Mouse (Mus musculus): Measurements from ENCODE around the gene Pla2g5.

Gene Pla2g5

GRCm38 (mm10) chr4:138796513-138797216 is 66.6 kb downstream of the Pla2g5 start:
- in situ Hi-C loops (cut with MboI, MseI) = no loop called here

GRCm38 (mm10) chr4:138794344-138794743 is 68.9 kb downstream of the Pla2g5 start:
- in situ Hi-C loops (cut with MboI, MseI) = no loop called here

- in situ Hi-C loops (cut with MboI, MseI) = no loop called here
Measured at GRCm38 (mm10) chr4:138793276-138793675, 70.0 kb downstream of the Pla2g5 start.

GRCm38 (mm10) chr4:138792599-138792998 is 70.7 kb downstream of the Pla2g5 start:
- in situ Hi-C loops (cut with MboI, MseI) = no loop called here

GRCm38 (mm10) chr4:138791452-138791851 is 71.8 kb downstream of the Pla2g5 start:
- in situ Hi-C loops (cut with MboI, MseI) = no loop called here

GRCm38 (mm10) chr4:138788381-138788780 is 74.9 kb downstream of the Pla2g5 start:
- in situ Hi-C loops (cut with MboI, MseI) = no loop called here

GRCm38 (mm10) chr4:138786141-138786540 is 77.1 kb downstream of the Pla2g5 start:
- in situ Hi-C loops (cut with MboI, MseI) = no loop called here

- in situ Hi-C loops (cut with MboI, MseI) = no loop called here
Measured at GRCm38 (mm10) chr4:138785721-138786120, 77.6 kb downstream of the Pla2g5 start.

GRCm38 (mm10) chr4:138782098-138782497 is 81.2 kb downstream of the Pla2g5 start:
- in situ Hi-C loops (cut with MboI, MseI) = no loop called here

GRCm38 (mm10) chr4:138780300-138780699 is 83.0 kb downstream of the Pla2g5 start:
- in situ Hi-C loops (cut with MboI, MseI) = no loop called here

- in situ Hi-C loops (cut with MboI, MseI) = no loop called here
Measured at GRCm38 (mm10) chr4:138777417-138778407, 85.6 kb downstream of the Pla2g5 start.

- in situ Hi-C loops (cut with MboI, MseI) = no loop called here
Measured at GRCm38 (mm10) chr4:138775435-138775834, 87.8 kb downstream of the Pla2g5 start, which contains the start of gene Pla2g2d. TSS of gene Pla2g2d (plus strand) at chr4:138775735.

- in situ Hi-C loops (cut with MboI, MseI) = no loop called here
Measured at GRCm38 (mm10) chr4:138772386-138772785, 90.9 kb downstream of the Pla2g5 start.

- in situ Hi-C loops (cut with MboI, MseI) = no loop called here
Measured at GRCm38 (mm10) chr4:138771970-138772369, 91.3 kb downstream of the Pla2g5 start.

- in situ Hi-C loops (cut with MboI, MseI) = no loop called here
Measured at GRCm38 (mm10) chr4:138762266-138762665, 101.0 kb downstream of the Pla2g5 start.

- in situ Hi-C loops (cut with MboI, MseI) = no loop called here
Measured at GRCm38 (mm10) chr4:138757416-138757815, 105.9 kb downstream of the Pla2g5 start, which contains the start of gene Pla2g2f. TSS of gene Pla2g2f (minus strand) at chr4:138757626.

- in situ Hi-C loops (cut with MboI, MseI) = no loop called here
Measured at GRCm38 (mm10) chr4:138755983-138756382, 107.3 kb downstream of the Pla2g5 start.

- in situ Hi-C loops (cut with MboI, MseI) = no loop called here
Measured at GRCm38 (mm10) chr4:138755439-138755838, 107.8 kb downstream of the Pla2g5 start.

GRCm38 (mm10) chr4:138754432-138754831 is 108.8 kb downstream of the Pla2g5 start:
- in situ Hi-C loops (cut with MboI, MseI) = no loop called here

- in situ Hi-C loops (cut with MboI, MseI) = no loop called here
Measured at GRCm38 (mm10) chr4:138753608-138754007, 109.7 kb downstream of the Pla2g5 start.

- in situ Hi-C loops (cut with MboI, MseI) = no loop called here
Measured at GRCm38 (mm10) chr4:138752603-138753002, 110.7 kb downstream of the Pla2g5 start.
